Mouse (Mus musculus): ENCODE results near the gene Map2k5. TPM values are rescaled to one million over a fixed set of nuclear protein-coding genes. Genes with fewer than 3 reads are reported as not detected.

Gene Map2k5
- total RNA-seq, 2 experiments from 2014 or later, result 12.4 to 13.8 TPM

DNA sequence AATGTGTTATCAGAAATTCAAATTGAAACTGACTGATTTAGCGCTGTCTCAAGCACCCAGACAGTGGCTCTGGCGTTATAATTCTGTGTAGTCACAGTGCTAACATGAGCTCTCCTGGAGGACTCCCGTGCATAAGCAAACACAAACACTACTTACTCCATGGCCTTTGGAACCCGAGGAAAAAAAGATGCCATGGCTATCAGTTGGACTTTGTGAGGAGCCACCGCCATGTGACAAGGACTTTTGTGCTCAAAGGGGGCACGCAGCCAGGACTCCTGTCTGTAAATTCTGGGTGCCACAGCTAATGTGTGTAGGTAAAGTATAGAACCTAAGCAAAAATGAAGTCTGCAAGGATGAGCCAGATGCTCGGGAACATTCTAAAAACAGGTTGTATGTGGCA, 192.5 kb downstream of the Map2k5 start:
- DNase-seq, result no peak

DNA sequence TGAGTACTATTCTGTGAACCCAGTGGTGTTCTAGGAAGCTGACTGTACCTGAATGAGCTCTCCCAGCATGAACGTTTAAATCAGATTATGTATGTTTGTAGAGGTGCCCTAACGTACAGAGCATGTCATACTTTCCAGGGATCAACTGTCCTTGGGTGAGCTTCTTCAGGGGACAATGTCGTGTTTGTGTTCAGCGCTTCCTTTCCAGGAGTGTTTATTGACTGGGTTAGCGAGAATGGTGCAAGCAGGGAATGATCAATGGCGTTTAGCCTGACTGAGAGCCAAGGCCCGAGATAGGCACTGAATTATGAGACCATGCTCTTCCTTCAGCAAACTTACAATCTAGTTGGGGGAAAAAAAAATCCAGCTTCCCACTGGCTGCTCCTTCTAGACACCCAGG, 193.8 kb downstream of the Map2k5 start:
- DNase-seq, result no peak

DNA sequence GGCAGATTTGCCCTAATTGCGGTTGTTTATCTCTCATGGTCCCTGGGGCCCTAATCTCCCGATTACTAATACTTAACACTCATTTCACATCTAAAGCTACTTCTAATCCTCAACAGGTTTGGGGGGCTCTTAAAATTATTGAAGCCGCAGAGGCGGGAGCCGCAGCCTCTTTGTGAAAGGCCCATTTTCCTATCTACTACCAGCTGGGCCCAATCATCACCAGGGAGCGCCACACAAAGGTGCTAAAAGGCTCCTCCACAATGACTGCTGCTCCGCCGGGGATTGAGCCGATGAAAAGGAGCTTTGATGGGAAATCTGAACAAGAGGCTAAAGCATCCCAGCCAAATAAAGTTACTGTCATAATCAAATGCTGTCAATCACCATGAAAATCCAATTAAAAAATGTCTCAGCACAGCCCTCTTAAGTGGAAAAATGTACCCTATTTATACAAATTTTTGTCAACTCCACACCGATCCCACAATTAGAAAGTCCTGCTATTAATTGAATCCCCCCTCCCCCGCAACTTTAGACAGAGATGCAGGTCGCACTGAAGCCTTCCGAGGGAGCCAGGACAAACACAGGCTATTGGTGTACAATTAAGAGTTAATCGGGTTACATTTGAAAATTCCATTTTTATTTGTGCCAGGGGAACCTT, 195.3 kb downstream of the Map2k5 start:
- DNase-seq, result no peak

DNA sequence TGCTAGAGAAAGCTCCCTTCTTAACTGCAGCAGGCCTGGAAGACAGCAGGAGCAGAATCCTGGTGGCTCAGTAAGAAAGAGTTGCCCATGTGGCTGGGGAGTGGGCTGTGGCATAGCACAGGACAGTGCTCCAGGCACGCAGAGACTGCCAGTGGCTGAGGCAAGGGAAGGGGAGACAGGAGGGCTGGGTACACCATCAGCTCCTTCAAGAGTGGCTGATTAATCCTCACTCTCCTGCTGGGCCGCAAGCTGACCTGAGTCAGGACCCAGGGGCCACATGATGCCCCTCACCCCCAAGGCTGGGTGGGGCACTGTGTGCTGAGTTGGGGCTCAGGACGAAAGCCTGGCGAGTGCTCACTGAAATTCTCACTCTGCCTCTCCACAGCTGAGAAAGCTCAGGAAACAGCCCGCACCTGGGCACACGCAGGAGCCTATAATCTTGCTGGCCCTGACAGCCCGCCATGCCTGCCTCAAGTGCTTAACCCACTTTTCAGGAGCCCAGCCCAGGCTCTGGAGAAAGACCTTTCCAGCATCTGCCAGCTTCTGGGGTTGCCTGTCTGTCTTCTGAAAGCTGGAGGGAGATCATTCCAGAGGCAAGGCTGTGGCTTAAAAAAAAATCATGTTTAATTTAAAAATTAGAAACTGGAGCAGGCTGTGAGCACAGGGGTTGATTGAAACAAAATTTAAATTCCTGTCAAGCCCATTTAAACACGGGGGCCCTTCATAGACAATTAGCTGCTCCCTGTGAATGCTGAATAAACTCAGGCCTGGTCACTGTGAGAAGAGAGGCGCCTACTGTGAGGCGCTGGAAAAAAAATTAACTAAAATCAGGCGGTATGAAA, 196.1 kb downstream of the Map2k5 start:
- DNase-seq, result no peak

DNA sequence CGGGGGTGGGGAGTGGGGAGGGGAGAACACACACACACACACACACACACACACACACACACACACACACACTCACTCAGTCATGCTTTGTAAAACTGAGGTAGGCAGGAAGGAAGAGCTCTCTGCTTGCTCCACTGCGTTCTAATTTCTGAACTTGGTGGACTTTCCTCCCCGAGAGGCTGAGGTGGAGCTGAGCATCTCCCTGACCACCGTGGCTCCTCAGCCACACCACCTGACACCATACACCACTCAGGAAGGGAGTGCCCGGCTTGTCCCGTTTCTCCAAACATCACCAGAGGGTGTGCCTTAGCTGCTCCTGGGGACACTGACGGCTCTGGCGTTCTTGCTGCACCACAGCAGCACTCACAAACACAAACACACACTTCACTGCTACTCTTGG, 199.4 kb downstream of the Map2k5 start:
- DNase-seq, result no peak

DNA sequence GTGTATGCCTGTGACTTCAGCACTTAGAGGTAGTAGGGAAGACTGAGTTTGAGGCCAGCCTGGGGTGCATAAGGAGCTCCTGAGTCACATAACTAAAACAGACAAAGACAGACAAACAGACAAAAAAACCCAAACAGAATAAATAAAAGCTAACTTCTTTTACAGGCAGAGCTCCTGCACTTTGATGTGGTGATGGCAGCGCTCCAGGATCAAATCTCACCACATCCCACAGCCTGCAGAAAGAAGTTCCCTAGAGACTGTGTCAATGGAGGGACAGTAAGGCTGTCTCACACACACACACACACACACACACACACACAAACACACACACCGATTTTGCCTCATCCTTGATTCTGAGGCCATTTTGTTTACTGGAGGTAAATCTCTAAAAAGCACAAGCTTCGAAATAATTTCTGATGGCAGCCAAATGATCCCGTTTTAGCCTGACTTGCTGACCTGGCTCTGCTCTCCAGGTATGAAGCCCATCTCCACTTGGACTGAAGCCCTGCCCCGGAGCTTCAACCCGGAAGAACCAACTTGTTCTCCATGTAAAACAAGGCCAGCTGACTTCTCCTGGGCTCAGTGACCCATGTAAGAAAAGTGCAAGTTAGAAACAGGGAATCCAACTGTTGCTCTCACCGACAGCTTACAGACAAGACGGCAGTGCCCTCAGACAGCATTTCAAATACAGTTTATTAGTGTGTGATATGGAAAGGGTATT, 203.5 kb downstream of the Map2k5 start:
- DNase-seq, result no peak

DNA sequence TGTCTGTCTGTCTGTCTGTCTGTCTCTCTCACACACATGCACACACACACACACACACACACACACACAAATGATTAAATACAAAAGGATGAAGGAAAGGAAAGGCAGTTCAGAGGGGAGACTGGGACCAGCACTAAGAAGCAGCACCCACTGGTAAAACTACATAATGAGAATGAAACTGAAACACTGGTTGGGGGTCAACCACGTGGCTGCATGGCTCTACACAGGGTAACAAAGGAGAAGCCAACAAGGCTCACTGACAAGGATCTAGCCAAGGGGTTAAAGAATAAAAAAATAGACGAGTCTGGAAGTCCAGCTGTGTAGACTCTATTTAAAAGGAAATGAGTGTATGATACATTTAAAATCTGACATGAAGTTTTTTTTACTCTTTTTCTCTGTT, 205.8 kb downstream of the Map2k5 start:
- DNase-seq, result no peak

DNA sequence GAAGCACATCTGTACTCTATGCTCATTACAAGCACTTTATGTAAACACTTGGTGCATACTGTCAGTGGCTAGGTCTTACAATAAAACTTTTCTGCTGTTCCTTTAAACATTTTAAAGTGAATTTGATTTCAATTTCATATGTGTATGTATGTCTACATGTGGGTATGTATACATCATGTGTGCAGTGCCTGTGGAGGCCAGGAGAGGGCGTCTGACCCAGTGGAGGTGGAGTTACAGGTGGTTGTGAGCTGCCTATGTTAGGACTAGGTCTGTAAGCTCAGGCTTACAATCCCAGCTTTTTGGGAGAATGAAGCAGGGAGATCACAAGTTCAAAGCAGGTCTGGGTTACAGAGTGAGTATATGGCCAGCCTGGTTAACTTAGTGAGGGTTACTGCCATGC, 208.6 kb downstream of the Map2k5 start:
- DNase-seq, result no peak

DNA sequence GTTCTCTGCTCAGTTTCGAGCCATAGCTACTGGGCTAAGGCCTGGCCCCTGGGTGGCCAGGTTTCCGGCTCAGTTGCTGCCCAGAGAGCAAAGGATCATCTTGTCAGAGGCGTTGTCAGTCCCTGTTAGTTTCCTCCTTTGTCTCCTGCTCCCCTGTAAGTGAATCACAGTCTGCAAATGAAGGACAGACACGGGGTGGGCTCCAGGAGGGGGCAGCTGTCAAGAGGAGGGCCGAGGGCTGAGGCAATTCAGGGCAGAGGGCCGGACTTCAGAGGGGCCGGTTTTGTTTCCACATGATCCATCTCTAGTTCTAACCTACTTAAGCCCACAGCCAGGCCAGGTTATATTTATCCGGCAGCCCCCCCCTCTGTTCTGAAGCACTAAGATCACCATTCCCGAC, 212.6 kb downstream of the Map2k5 start:
- no peak for DNase-seq

DNA sequence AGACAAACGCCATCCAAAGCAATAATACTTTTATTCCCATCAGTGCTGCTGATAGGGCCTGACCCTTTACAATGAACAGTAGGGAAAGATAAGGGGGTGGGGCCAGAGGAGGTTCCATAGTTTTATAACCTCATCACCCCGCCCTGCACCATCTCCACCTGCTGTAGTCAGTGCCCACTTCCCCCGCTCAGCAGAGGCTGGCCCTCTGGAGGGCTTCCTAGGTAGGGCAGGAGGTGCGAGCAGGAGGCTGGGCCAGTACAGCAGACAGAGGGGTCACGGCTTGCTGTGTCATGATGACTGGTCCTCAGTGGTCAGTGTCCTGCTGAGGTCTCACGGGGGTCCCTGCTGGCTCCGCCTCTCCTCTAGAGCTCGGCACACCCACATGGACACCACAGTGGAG, 213.9 kb downstream of the Map2k5 start:
- no peak for DNase-seq

DNA sequence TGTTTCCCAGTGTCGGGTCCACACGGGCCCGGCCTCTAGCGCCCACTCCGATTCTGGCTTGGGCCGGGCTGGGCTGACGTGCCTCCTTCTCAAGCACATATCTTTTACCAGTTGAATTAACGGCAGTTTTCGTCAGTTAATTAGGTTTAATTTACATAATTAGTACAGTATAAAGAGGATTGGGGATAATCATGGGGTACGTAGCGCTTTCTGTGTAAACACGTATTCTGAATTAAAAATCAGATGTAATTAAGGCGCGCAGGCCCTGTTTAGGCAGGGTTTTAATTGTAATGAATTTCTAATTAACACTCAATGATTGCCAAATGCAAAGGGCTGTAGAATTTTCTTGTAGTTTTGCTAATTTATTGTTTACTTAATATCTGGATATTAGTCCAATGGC, 225.8 kb downstream of the Map2k5 start:
- DNase-seq, result no peak

DNA sequence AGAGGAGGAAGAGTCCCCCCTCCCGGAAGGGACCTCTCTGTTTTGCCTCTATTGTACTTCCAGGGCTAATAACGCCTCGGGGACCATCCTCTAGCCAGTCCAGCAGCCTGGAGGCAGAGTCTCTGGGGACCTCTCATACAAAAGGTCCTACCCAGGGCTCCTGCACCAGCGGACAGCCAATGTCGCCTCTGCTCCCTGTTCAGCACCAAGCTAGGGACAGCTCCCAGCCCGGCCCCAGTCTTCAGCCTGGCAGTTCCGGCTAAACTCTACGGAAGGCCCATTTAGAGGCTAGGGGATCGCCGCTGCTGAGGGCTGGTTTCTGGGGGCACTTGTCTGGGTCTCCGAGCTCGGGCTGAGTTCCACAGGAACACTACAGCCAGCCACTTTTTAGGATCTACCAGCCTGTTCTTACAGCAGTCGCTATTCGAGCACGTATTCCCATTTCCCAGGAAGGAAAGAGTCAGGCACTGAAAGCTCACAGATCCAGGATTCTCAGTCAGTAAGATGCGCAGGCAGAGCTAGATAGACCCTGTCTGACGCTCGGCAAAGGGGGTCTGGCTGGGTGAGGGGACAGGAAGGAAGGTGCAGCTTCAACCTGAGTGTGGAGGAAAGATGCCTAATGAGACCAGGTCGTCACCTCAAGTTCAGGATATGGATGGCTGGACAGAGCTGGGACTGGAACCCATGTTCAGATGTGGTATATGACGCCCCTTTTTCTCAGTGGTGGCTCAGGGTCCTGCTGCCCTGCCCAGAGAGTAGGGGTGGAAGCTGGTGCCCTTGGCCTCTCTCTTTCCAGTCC, 226.4 kb downstream of the Map2k5 start:
- DNase-seq, result peak; percentile 36

DNA sequence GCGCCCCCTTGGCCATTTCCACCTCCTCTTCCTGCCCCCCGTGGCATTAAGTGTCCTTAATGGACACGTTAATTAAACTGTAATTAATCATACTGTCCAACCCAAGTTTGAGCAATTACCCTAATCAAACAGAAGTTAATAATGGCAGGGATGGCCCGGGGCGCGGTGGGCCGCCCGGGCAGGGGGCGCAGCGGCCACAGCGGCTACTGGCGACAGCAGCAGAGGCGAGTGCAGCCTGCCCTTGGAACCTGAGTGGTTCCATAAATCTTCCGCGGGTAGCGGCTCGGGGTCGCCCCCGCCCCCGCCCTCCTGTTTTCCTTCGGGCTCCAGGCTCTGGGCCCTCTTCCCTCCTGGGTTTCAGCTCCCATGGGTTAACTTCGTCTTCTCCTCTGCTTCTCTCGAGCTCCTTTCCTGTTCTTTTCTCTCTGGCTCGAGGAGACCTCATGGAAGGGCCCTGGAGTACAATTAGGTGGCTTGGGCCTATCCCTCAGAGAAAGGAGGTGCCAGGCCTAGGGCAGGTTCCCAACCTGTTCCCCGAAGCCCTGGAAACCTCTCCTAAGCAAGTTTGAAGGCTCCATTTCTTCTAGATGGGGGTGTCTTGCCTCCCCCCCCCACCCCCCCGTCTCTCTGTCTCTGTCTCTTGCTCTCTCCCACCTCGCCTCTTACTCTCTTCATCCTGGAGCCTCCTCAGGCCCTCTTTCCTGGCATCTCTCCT, 227.5 kb downstream of the Map2k5 start:
- DNase-seq, result no peak

DNA sequence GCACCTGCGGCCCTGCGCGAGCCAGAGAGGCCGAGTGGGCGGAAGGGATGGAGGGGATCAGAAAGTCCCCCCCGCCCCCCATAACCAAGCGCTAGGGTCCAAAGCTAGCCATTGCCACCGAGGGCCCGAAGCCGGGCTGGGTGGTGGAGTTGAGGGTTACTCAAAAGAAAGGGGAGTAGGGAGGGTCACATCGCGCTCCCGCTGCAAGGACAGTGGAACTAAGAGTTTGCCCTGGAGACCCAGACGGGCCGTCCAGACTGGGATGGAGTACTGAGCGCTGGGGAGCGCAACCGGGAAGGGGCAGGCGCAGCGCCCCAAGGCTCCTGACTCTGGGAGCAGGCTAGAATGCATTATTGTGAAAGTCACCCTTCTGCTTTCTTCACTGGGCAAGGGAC, 228.3 kb downstream of the Map2k5 start:
- DNase-seq, result no peak

DNA sequence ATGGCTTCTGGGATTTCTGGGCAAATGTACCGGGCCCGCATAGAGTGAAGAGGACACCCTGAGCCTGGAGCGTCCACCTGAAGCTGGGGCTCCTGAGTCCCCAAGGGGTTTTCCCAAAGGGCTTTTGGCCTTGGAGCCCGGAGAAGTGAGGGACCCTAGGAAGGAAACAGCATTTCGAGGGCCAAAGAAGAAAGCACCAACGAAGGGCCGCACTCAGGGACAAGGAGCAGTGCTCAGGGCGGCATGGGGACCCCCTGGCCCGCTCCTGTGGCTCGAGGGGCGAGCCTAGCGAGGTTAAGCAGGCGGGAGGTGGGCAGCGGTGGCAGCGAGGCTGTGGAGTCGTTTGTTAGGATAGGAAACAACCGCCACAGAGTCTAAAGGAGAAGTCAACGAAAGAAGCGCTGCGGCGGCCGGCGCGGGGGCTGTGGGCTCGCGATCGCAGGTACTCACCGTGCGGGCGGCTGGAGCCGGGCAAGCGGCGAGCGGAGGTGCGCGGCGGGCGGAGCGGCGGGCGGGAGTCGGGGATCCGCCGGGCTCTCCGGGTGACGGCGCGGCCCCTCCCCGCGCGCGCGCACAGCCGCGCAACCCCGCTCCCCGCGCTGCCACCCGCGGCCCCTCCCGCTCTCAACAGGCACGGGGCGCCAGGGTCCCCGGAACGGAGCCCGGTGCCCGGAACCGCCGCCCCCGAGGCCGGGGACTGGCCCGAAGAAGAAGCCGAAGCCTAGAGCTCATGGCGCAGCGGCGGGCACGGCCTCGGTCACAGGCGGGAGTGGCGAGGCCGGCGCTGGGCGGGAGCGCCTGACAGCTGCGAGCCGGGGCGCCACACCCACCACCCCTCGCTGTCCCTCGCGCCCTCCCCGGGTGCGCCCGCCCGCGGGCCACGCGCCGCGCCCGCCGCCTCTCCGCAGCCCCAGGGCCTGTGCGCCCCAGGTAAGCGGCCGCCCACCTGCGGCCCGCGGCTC, 229.0 kb downstream of the Map2k5 start, which contains the start of gene Skor1:
Gene Skor1, minus strand, starts transcription at position 552 of the 962 bp plus-strand sequence.
- DNase-seq, result no peak

DNA sequence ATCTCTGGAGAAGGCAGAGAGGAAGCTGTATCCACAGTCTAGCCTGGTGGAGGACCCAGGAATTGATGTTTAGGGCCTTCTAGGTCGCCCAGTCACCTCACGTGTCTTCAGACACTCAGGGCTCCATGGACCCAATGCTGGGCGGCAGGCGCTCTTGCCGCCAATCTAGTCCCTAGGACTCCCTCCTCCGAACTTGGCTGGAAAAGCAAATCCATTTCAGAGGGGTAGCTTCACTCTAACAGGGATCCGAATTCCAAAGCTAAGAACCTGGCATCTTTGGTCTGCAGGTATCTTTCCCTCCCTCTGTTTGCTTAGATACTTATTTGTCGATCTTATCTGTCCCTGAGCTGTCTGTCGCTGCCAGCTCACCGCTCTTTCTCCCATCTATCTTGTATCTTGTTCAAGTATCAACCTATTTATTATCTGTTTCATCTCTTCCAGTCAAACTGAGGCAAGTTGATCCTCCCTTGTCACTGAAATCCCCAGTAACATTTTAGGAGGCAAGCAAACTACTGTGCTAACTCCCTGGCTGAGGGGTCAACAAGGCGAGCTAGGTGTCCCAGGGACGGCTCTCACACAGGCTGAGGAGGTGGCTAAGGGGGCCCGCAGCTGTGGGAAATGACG, 229.8 kb downstream of the Map2k5 start:
- DNase-seq, result no peak

DNA sequence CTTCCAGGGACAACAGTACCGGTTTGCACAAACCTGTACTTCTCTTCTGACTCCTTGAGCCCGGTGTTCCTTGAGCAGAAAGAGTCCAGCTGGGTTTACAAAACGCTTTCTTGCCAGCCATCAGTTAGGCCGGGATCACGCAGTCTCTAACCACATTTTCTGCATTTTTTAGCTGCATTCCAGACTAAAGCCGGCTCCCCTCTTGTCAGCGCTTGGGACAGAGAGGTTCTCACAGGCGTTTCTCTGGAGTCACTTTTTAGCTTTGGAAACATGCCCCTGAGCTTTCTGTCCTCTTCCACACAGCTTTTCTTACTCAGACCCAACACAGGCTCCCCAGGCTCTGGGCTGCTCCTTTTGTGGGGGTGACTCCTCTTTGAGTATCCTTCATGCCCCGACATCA, 230.4 kb downstream of the Map2k5 start:
- no peak for DNase-seq

DNA sequence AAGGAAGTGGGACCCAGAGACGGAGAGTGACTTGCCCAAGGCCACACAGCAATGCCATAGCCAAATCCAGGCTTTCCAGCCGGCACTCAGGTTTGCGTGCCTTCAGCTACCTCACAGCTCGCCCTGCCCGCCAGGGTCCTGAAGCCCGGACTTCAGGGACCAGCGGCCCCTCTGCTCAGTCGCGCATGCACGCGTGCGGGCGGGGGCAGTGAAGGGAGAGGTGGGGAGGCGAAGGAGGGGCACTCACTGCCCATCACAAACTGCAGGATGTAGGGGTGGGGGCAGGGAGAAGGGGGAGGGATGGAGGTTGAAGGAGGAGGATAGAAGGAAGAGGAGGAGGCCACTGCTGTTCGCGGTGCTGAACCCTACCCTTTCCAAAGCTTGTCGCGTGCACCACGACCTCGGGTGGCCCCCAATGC, 230.8 kb downstream of the Map2k5 start:
- no peak for DNase-seq

DNA sequence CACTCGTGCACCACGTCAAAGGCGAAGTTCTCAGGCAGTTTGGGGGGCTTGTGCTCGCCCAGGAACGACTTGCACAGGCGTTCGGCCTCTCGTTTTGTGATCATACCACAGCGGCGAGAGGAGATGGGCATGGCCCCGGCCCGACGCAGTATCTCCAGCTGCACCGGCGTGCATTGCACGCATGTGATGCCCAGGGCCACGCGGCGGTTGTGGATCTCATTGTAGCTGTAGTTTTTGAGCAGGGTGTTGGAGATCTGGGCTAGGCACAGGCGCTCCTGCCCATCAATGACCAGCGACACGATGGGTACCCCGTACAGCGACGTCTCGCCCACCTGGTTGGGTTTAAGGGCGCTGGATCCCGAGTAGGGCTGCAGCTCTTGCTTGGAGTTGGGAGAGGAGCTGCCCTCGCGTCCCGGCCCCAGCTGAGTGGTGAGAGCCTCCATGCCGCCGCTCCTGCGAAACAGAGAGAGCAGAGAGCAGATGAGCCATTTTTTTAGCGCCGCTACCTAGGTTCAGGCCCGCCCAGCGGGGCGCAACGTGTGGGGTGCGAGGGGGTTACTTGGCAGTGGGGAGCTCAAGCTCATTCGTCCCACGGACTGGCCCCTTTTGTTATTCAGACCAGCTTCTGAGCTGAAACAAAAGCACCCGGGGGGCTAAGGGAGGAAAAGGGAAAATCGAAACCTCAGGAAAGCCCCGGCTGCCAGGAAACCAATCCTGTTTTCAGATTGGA, 231.4 kb downstream of the Map2k5 start:
- DNase-seq, result no peak

Data from gastrocnemius, postnatal 25 days (tissue).